Mouse (Mus musculus) CH12.LX (cell line): ENCODE results near the gene Abraxas2. TPM values are rescaled to one million over a fixed set of nuclear protein-coding genes. Genes with fewer than 3 reads are reported as not detected.

Experiments
- DNase-seq: peaks from one replicate; pipeline ENCODE4 v3.0.0-alpha.2; 2013; ENCODE audit errors: extremely low read depth
- H3K27ac ChIP-seq: 2 replicates; pipeline ENCODE4 v1.5.1; 2012; ENCODE audit warnings: low read depth, mild to moderate bottlenecking, control low read depth, moderate library complexity; ENCODE audit not compliant: insufficient read depth
- H3K27me3 ChIP-seq: replicated peaks from 2 replicates; pipeline ENCODE3; 2012; ENCODE audit warnings: inconsistent platforms
- H3K36me3 ChIP-seq, 2 experiments: replicated peaks in 1 of 2; 2 replicates each; pipeline versions ENCODE3 to v1.6.1; 2012; ENCODE audit warnings: inconsistent platforms in 1 of 2, low read length in 1 of 2, mild to moderate bottlenecking in 1 of 2, mixed read lengths in 1 of 2, moderate library complexity in 1 of 2; ENCODE audit not compliant: control insufficient read depth in 1 of 2, insufficient read depth in 1 of 2
- H3K4me1 ChIP-seq, 2 experiments: 2 replicates each; pipeline ENCODE4 v1.6.1; 2012; ENCODE audit warnings: inconsistent platforms in 1 of 2, moderate library complexity in 1 of 2; ENCODE audit not compliant: insufficient read depth in 2 of 2, control insufficient read depth in 1 of 2
- H3K4me2 ChIP-seq: 2 replicates; pipeline ENCODE4 v1.6.1; 2012; ENCODE audit warnings: low read depth, mild to moderate bottlenecking, control low read depth; ENCODE audit not compliant: poor library complexity, insufficient read depth, severe bottlenecking
- H3K4me3 ChIP-seq, 3 experiments: fragments of 150-350 bp in 1 of 3; sonication (generic) in 1 of 3; replicated peaks in 1 of 3; 2 replicates each; pipeline versions ENCODE3 to v1.5.1; 2011 to 2012; ENCODE audit warnings: low read depth in 2 of 3, low read length in 2 of 3, mild to moderate bottlenecking in 2 of 3, moderate library complexity in 2 of 3, control low read depth in 1 of 3, improper control_type of control experiment in 1 of 3, inconsistent platforms in 1 of 3, mixed read lengths in 1 of 3; ENCODE audit not compliant: poor library complexity in 1 of 3
- H3K79me2 ChIP-seq: replicated peaks from 2 replicates; pipeline ENCODE4 v1.6.1; 2012; ENCODE audit warnings: mild to moderate bottlenecking, moderate library complexity; ENCODE audit not compliant: control insufficient read depth, poor library complexity, insufficient read depth, severe bottlenecking; ENCODE audit errors: extremely low read depth
- H3K9ac ChIP-seq: 2 replicates; pipeline ENCODE4 v1.6.1; 2012; ENCODE audit warnings: low read depth, mild to moderate bottlenecking, control low read depth, moderate library complexity; ENCODE audit not compliant: insufficient read depth
- H3K9me3 ChIP-seq: replicated peaks from 2 replicates; pipeline ENCODE3; 2012; ENCODE audit warnings: low read length, inconsistent platforms, mixed read lengths
- BHLHE40 ChIP-seq: IDR thresholded peaks from 2 replicates; pipeline ENCODE4 v1.6.1; 2011; ENCODE audit warnings: mild to moderate bottlenecking, low read depth, low read length, improper control_type of control experiment
- CHD1 ChIP-seq: IDR thresholded peaks from 2 replicates; pipeline ENCODE4 v1.6.1; 2012; ENCODE audit warnings: low read depth, low read length, improper control_type of control experiment, inconsistent platforms
- CHD2 ChIP-seq: IDR thresholded peaks from 2 replicates; pipeline ENCODE4 v1.6.1; 2011; ENCODE audit warnings: low read length, improper control_type of control experiment
- CTCF ChIP-seq, 2 experiments: IDR thresholded peaks in 1 of 2; conservative IDR thresholded peaks in 1 of 2; 2 replicates each; pipeline ENCODE4 v1.5.1; 2011 to 2012; ENCODE audit warnings: low read depth in 2 of 2, low read length in 2 of 2, improper control_type of control experiment in 1 of 2, inconsistent platforms in 1 of 2, mild to moderate bottlenecking in 1 of 2, moderate library complexity in 1 of 2
- E2F4 ChIP-seq: IDR thresholded peaks from 2 replicates; pipeline ENCODE4 v1.6.1; 2011; ENCODE audit warnings: low read depth, low read length, improper control_type of control experiment; ENCODE audit not compliant: insufficient replicate concordance
- ELF1 ChIP-seq: IDR thresholded peaks from 2 replicates; pipeline ENCODE4 v1.6.1; 2014; ENCODE audit warnings: low read depth, mild to moderate bottlenecking, inconsistent platforms, low read length, improper control_type of control experiment
- EP300 ChIP-seq: IDR thresholded peaks from 2 replicates; pipeline ENCODE4 v1.6.1; 2011; ENCODE audit warnings: low read length, improper control_type of control experiment
- ETS1 ChIP-seq: conservative IDR thresholded peaks from 2 replicates; pipeline ENCODE4 v1.6.1; 2012; ENCODE audit warnings: low read depth, mild to moderate bottlenecking, inconsistent platforms, low read length, improper control_type of control experiment, moderate library complexity
- GABPA ChIP-seq: IDR thresholded peaks from 2 replicates; pipeline ENCODE4 v1.6.1; 2012; ENCODE audit warnings: low read depth, low read length, improper control_type of control experiment, inconsistent platforms; ENCODE audit not compliant: insufficient replicate concordance
- HCFC1 ChIP-seq: IDR thresholded peaks from 2 replicates; pipeline ENCODE4 v1.6.1; 2012; ENCODE audit warnings: low read depth, mild to moderate bottlenecking, inconsistent platforms, low read length, improper control_type of control experiment
- IRF4 ChIP-seq: IDR thresholded peaks from 2 replicates; pipeline ENCODE4 v1.6.1; 2014; ENCODE audit warnings: low read depth, mild to moderate bottlenecking, inconsistent platforms, low read length, improper control_type of control experiment
- JUND ChIP-seq: conservative IDR thresholded peaks from 2 replicates; pipeline ENCODE4 v1.6.1; 2011; ENCODE audit warnings: low read depth, low read length, improper control_type of control experiment
- KAT2A ChIP-seq: IDR thresholded peaks from 2 replicates; pipeline ENCODE4 v1.6.1; 2012; ENCODE audit warnings: low read length, improper control_type of control experiment, inconsistent platforms; ENCODE audit not compliant: insufficient replicate concordance
- MAFK ChIP-seq: IDR thresholded peaks from 2 replicates; pipeline ENCODE4 v1.6.1; 2011; ENCODE audit warnings: low read length, improper control_type of control experiment; ENCODE audit not compliant: insufficient replicate concordance
- MAX ChIP-seq: IDR thresholded peaks from 2 replicates; pipeline ENCODE4 v1.6.1; 2011; ENCODE audit warnings: low read length, improper control_type of control experiment
- MAZ ChIP-seq: IDR thresholded peaks from 2 replicates; pipeline ENCODE4 v1.6.1; 2012; ENCODE audit warnings: low read depth, mild to moderate bottlenecking, inconsistent platforms, low read length, improper control_type of control experiment, moderate library complexity
- MEF2A ChIP-seq: IDR thresholded peaks from 2 replicates; pipeline ENCODE4 v1.6.1; 2014; ENCODE audit warnings: low read depth, mild to moderate bottlenecking, inconsistent platforms, low read length, improper control_type of control experiment, borderline replicate concordance
- MXI1 ChIP-seq: IDR thresholded peaks from 2 replicates; pipeline ENCODE4 v1.6.1; 2011; ENCODE audit warnings: mild to moderate bottlenecking, low read depth, low read length, improper control_type of control experiment
- MYC ChIP-seq: IDR thresholded peaks from 2 replicates; pipeline ENCODE4 v1.6.1; 2011; ENCODE audit warnings: low read depth, mild to moderate bottlenecking, improper control_type of control experiment, low read length
- NELFE ChIP-seq: IDR thresholded peaks from 2 replicates; pipeline ENCODE4 v1.6.1; 2011; ENCODE audit warnings: low read depth, low read length, improper control_type of control experiment
- NRF1 ChIP-seq: IDR thresholded peaks from 2 replicates; pipeline ENCODE4 v1.6.1; 2014; ENCODE audit warnings: low read depth, mild to moderate bottlenecking, inconsistent platforms, low read length, improper control_type of control experiment, moderate library complexity
- PAX5 ChIP-seq: IDR thresholded peaks from 2 replicates; pipeline ENCODE4 v1.6.1; 2012; ENCODE audit warnings: low read length, inconsistent platforms, mixed read lengths
- POLR2A ChIP-seq: IDR thresholded peaks from 2 replicates; pipeline ENCODE4 v1.6.1; 2011; ENCODE audit warnings: low read depth, mild to moderate bottlenecking, improper control_type of control experiment, low read length
- POLR2AphosphoS2 ChIP-seq: IDR thresholded peaks from 2 replicates; pipeline ENCODE4 v1.6.1; 2011; ENCODE audit warnings: low read depth, low read length, improper control_type of control experiment
- RAD21 ChIP-seq: IDR thresholded peaks from 2 replicates; pipeline ENCODE4 v1.6.1; 2011; ENCODE audit warnings: low read depth, mild to moderate bottlenecking, low read length, improper control_type of control experiment, moderate library complexity
- RCOR1 ChIP-seq: conservative IDR thresholded peaks from 2 replicates; pipeline ENCODE4 v1.6.1; 2012; ENCODE audit warnings: low read depth, mild to moderate bottlenecking, inconsistent platforms, low read length, improper control_type of control experiment
- SIN3A ChIP-seq: IDR thresholded peaks from 2 replicates; pipeline ENCODE4 v1.6.1; 2012; ENCODE audit warnings: low read length, improper control_type of control experiment, inconsistent platforms
- SMC3 ChIP-seq: IDR thresholded peaks from 2 replicates; pipeline ENCODE4 v1.6.1; 2011; ENCODE audit warnings: low read depth, low read length, improper control_type of control experiment
- TBP ChIP-seq: conservative IDR thresholded peaks from 2 replicates; pipeline ENCODE4 v1.6.1; 2011; ENCODE audit warnings: low read depth, low read length, improper control_type of control experiment
- TCF12 ChIP-seq: IDR thresholded peaks from 2 replicates; pipeline ENCODE4 v1.6.1; 2014; ENCODE audit warnings: low read depth, mild to moderate bottlenecking, inconsistent platforms, low read length, improper control_type of control experiment
- UBTF ChIP-seq: IDR thresholded peaks from 2 replicates; pipeline ENCODE4 v1.6.1; 2012; ENCODE audit warnings: low read depth, mild to moderate bottlenecking, inconsistent platforms, low read length, improper control_type of control experiment, moderate library complexity
- USF1 ChIP-seq: IDR thresholded peaks from 2 replicates; pipeline ENCODE4 v1.6.1; 2014; ENCODE audit warnings: low read depth, mild to moderate bottlenecking, inconsistent platforms, low read length, improper control_type of control experiment
- USF2 ChIP-seq: conservative IDR thresholded peaks from 2 replicates; pipeline ENCODE4 v1.6.1; 2011; ENCODE audit warnings: low read depth, low read length, improper control_type of control experiment
- ZC3H11A ChIP-seq: IDR thresholded peaks from 2 replicates; pipeline ENCODE4 v1.6.1; 2012; ENCODE audit warnings: low read depth, mild to moderate bottlenecking, inconsistent platforms, low read length, improper control_type of control experiment
- ZKSCAN1 ChIP-seq: IDR thresholded peaks from 2 replicates; pipeline ENCODE4 v1.6.1; 2012; ENCODE audit warnings: low read depth, inconsistent platforms, low read length, improper control_type of control experiment, borderline replicate concordance
- ZMIZ1 ChIP-seq: IDR thresholded peaks from 2 replicates; pipeline ENCODE4 v1.6.1; 2012; ENCODE audit warnings: low read depth, mild to moderate bottlenecking, inconsistent platforms, low read length, improper control_type of control experiment
- ZNF384 ChIP-seq: IDR thresholded peaks from 2 replicates; pipeline ENCODE4 v1.6.1; 2012; ENCODE audit warnings: low read depth, low read length, improper control_type of control experiment, inconsistent platforms
- dilution Hi-C: fragments of 300-500 bp; cut with MboI; formaldehyde crosslinking; loops from 2 replicates; pipeline ENCODE4 v1.14.3; 2020; ENCODE audit warnings: low sequenced_read_pairs; ENCODE audit not compliant: extremely low pct_unique_long_range_greater_than_20kb, extremely low pct_ligation_motif_present
- in situ Hi-C: fragments of 300-500 bp; cut with MboI; formaldehyde crosslinking; loops from 3 replicates; pipeline ENCODE4 v1.14.3; 2019; ENCODE audit warnings: low sequenced_read_pairs, low pct_ligation_motif_present, low pct_unique_long_range_greater_than_20kb, mixed read lengths
- polyA plus RNA-seq: library from polyadenylated mRNA; unstranded; fragments of >175 nt; gene quantifications from 2 replicates; pipeline ENCODE4 v1.2.1, GENCODE M21; 2012; ENCODE audit warnings: low read depth; ENCODE audit not compliant: insufficient read length
- total RNA-seq, 2 experiments: library from RNA; depleted of rRNA; stranded (reverse); fragments of 300-350 nt in 1 of 2; fragments of >200 nt in 1 of 2; gene quantifications; 2 replicates each; pipeline ENCODE4 v1.2.3; 2012 to 2014

Gene Abraxas2
- total and polyA plus RNA-seq, 3 experiments: 20.1 to 28.4 (median 21.3) TPM

- dilution Hi-C loops (no loop called here), in situ Hi-C loops (no loop called here)
- Histone ChIP-seq H3K9ac (peak overlapping the region; percentile 82), H3K79me2 (peaks cover 54% of the 10 kb centered on the region), H3K4me2 (peak overlapping the region; percentile 96), H3K36me3 (peaks cover 2 to 3% of the 10 kb centered on the region in 2 experiments), H3K27me3 (no peaks in the 10 kb centered on the region), H3K9me3 (no peaks in the 10 kb centered on the region), H3K27ac (peak overlapping the region; percentile 71), H3K4me3 (peak overlapping the region; percentile 65 to 82 (median 81)), H3K4me1 (peaks cover 10 to 71% of the 10 kb centered on the region in 2 experiments)
- DNase-seq: peak; percentile 75
- 0 out of 2 replicates have a peak, but pooled peaks have one; percentile 8 for TF ChIP-seq ZNF384
- no peak; the same call in 1 of the 2 replicates for TF ChIP-seq MAX
- TF ChIP-seq ETS1: peak; percentile 94
- TF ChIP-seq ZKSCAN1: no peak
- peak; percentile 38; the same call in 1 of the 2 replicates for TF ChIP-seq MAZ
- peak; percentile 50; the same call in 1 of the 2 replicates for TF ChIP-seq MEF2A
- TF ChIP-seq MYC: peak; percentile 67; the same call in 1 of the 2 replicates
- peak; percentile 71 for TF ChIP-seq MXI1
- no peak for TF ChIP-seq ELF1
- 0 out of 2 replicates have a peak, but pooled peaks have one; percentile 23 for TF ChIP-seq KAT2A
- peak; percentile 15 for TF ChIP-seq SMC3
- TF ChIP-seq USF1: no peak
- no peak for TF ChIP-seq CTCF (conservative IDR thresholded peaks at IDR 0.05 in 1 of 2, IDR thresholded peaks at IDR 0.05 in 1 of 2; ENCODE audit: low read depth in 2 of 2, low read length in 2 of 2)
- no peak; the same call in 1 of the 2 replicates for TF ChIP-seq RAD21
- peak; percentile 59; the same call in 1 of the 2 replicates for TF ChIP-seq TCF12
- peak; percentile 83 for TF ChIP-seq SIN3A
- TF ChIP-seq NELFE: peak; percentile 40; the same call in 1 of the 2 replicates
- TF ChIP-seq E2F4: no peak
- peak; percentile 76 for TF ChIP-seq IRF4
- TF ChIP-seq PAX5: no peak
- TF ChIP-seq UBTF: no peak
- 0 out of 2 replicates have a peak, but pooled peaks have one; percentile 24 for TF ChIP-seq TBP
- TF ChIP-seq CHD1: peak; percentile 96
- no peak; the same call in 1 of the 2 replicates for TF ChIP-seq POLR2A
- no peak for TF ChIP-seq POLR2AphosphoS2
- TF ChIP-seq USF2: no peak
- peak; percentile 78; the same call in 1 of the 2 replicates for TF ChIP-seq EP300
- TF ChIP-seq RCOR1: peak; percentile 79; the same call in 1 of the 2 replicates
- no peak for TF ChIP-seq GABPA
- TF ChIP-seq JUND: no peak
- TF ChIP-seq NRF1: peak; percentile 77
- TF ChIP-seq HCFC1: peak; percentile 27; the same call in 1 of the 2 replicates
- TF ChIP-seq CHD2: peak; percentile 62; the same call in 1 of the 2 replicates
- peak; percentile 99 for TF ChIP-seq BHLHE40
- TF ChIP-seq MAFK: peak; percentile 50; the same call in 1 of the 2 replicates
- TF ChIP-seq ZC3H11A: no peak
- TF ChIP-seq ZMIZ1: 0 out of 2 replicates have a peak, but pooled peaks have one; percentile 29
These were observed 47.1 kb upstream of the Abraxas2 start for GRCm38 (mm10) chr7:132811716-132812618.
